8 mouse cellular contexts compared by ENCODE assay signal in the genomic region with DNA sequence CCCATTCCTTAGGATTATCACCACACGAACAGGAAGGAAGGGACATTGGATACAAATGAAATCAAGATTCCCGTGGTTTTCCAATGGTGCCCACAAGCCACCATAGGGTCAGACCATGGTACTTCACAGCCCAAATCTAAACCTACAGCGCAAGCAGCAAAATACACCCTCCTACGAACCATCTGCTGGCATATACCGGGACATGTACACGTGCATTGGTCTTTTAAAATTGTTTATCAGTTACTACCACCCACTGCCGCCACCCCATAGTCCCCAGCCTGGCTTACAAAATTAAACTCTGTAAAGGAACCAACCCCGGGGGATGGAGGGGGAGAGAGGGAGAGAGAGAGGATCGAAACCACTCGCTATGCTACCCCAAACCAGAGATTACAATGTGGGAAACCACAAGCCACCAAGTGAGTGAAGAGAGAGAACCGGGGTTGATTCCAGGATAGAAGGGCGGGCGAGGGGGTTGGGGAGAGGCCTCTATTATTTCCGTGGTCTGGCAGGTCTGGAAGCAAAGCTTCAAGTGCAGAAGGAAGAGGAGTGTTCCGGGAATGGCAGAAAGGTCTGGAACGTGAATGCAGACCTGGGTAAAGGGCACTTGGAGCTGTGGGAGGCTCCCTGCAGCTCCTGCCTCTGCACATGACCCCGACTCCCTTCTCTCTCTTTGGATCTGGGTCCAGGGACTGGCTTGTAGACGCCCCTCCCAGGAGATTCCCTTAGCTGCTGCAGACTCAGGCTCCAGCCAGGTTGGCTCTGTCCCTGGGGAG. TPM values are rescaled to one million over a fixed set of nuclear protein-coding genes. Genes with fewer than 3 reads are reported as not detected.
DNase-seq lines count a peak whose midpoint lies in the region; ATAC-seq and TF ChIP-seq lines count a peak whose summit lies in the region.

A gene (plus strand): TSS at position 439 of the 773 bp plus-strand sequence.

- peaks cover 16% of the 10 kb centered on the region for H3K4me1 ChIP-seq in cerebellum, adult 2 months (ENCODE audit: control insufficient read depth, insufficient read depth, low read length)
- H3K4me1 ChIP-seq in lung, embryonic 16.5 days (replicated peaks; ENCODE audit: control insufficient read depth, insufficient read depth, low read length): peaks cover 39% of the 10 kb centered on the region
- H3K4me1 ChIP-seq in intestine, embryonic 16.5 days (ENCODE audit: control insufficient read depth, insufficient read depth, low read length): peaks cover 18% of the 10 kb centered on the region
- H3K4me1 ChIP-seq in neural tube, embryonic 15.5 days: peaks cover 20% of the 10 kb centered on the region

- H3K36me3 ChIP-seq in lung, embryonic 16.5 days (ENCODE audit: control insufficient read depth, insufficient read depth, low read length): no peaks in the 10 kb centered on the region
- H3K36me3 ChIP-seq in intestine, embryonic 16.5 days (ENCODE audit: control insufficient read depth, insufficient read depth, low read length): no peaks in the 10 kb centered on the region
- no peaks in the 10 kb centered on the region for H3K36me3 ChIP-seq in neural tube, embryonic 15.5 days

- no peak for DNase-seq in cerebellum, adult 2 months
- no peak for DNase-seq in cerebellum, postnatal 4 days (ENCODE audit: low spot score in 2 of 2)
- no peak for DNase-seq in lung, postnatal 14 days
- no peak for DNase-seq in embryo, embryonic 9.5 days (ENCODE audit: extremely low spot score)
- DNase-seq in testis, postnatal 10 days (ENCODE audit: low spot score): no peak

- TF ChIP-seq POLR2A in cerebellum, adult 2 months (IDR thresholded peaks at IDR 0.05; ENCODE audit: borderline replicate concordance, insufficient read depth, low read length): no peak

- H3K4me2 ChIP-seq in lung, embryonic 16.5 days (ENCODE audit: low read depth, low read length): peak within 1 kb of the TSS; percentile 57
- H3K4me2 ChIP-seq in intestine, embryonic 16.5 days (ENCODE audit: low read depth, low read length): peak within 1 kb of the TSS; percentile 48
- H3K4me2 ChIP-seq in neural tube, embryonic 15.5 days: peak within 1 kb of the TSS; percentile 63

- no peak within 1 kb of the TSS for H3K27ac ChIP-seq in cerebellum, adult 2 months (ENCODE audit: insufficient read depth, low read length)
- H3K27ac ChIP-seq in lung, embryonic 16.5 days (ENCODE audit: low read length): peak within 1 kb of the TSS; percentile 15
- peak within 1 kb of the TSS; percentile 48 for H3K27ac ChIP-seq in intestine, embryonic 16.5 days (ENCODE audit: low read length)
- 0 out of 2 replicates have a peak within 1 kb of the TSS, but pooled peaks have one; percentile 20 for H3K27ac ChIP-seq in neural tube, embryonic 15.5 days (replicated peaks)

- WGBS in cerebellum, adult 2 months: 68% methylated on average over 18 of the region's 18 CpGs
- 30% methylated on average over 18 of the region's 18 CpGs for WGBS in lung, embryonic 16.5 days
- WGBS in intestine, embryonic 16.5 days: 46% methylated on average over 17 of the region's 18 CpGs
- 61% methylated on average over 18 of the region's 18 CpGs for WGBS in neural tube, embryonic 15.5 days

- peak within 1 kb of the TSS; percentile 11 for H3K4me3 ChIP-seq in cerebellum, adult 2 months (replicated peaks; ENCODE audit: insufficient read depth, low read depth, low read length)
- peak within 1 kb of the TSS; percentile 17 for H3K4me3 ChIP-seq in lung, embryonic 16.5 days (ENCODE audit: low read length)
- peak within 1 kb of the TSS; percentile 29 for H3K4me3 ChIP-seq in intestine, embryonic 16.5 days (ENCODE audit: low read length)
- peak within 1 kb of the TSS; percentile 32 for H3K4me3 ChIP-seq in neural tube, embryonic 15.5 days (replicated peaks)

- no peaks in the 10 kb centered on the region for H3K9me3 ChIP-seq in lung, embryonic 16.5 days (ENCODE audit: control insufficient read depth, low read length)
- no peaks in the 10 kb centered on the region for H3K9me3 ChIP-seq in intestine, embryonic 16.5 days (ENCODE audit: control insufficient read depth, low read length)
- no peaks in the 10 kb centered on the region for H3K9me3 ChIP-seq in neural tube, embryonic 15.5 days (replicated peaks)

- TF ChIP-seq CTCF in cerebellum, adult 2 months (IDR thresholded peaks at IDR 0.05; ENCODE audit: borderline replicate concordance, insufficient read depth, low read depth, low read length): no peak

- no peaks in the 10 kb centered on the region for H3K27me3 ChIP-seq in cerebellum, adult 2 months (ENCODE audit: control insufficient read depth, insufficient read depth, low read length)
- peaks cover 2% of the 10 kb centered on the region; the same call in 1 of the 2 replicates for H3K27me3 ChIP-seq in lung, embryonic 16.5 days (ENCODE audit: control insufficient read depth, insufficient read depth, low read depth, low read length)
- H3K27me3 ChIP-seq in intestine, embryonic 16.5 days (replicated peaks; ENCODE audit: control insufficient read depth, insufficient read depth, low read length): no peaks in the 10 kb centered on the region
- no peaks in the 10 kb centered on the region for H3K27me3 ChIP-seq in neural tube, embryonic 15.5 days (replicated peaks)

- peak; percentile 5; the same call in 1 of the 2 replicates for ATAC-seq in lung, embryonic 16.5 days (ENCODE audit: low read depth)
- peak; percentile 57 for ATAC-seq in intestine, embryonic 16.5 days
- ATAC-seq in neural tube, embryonic 15.5 days (ENCODE audit: low FRiP score): 0 out of 2 replicates have a peak, but pooled peaks have one; percentile 18

- H3K9ac ChIP-seq in lung, embryonic 16.5 days (ENCODE audit: low read length): peak within 1 kb of the TSS; percentile 54
- peak within 1 kb of the TSS; percentile 48 for H3K9ac ChIP-seq in intestine, embryonic 16.5 days (ENCODE audit: low read depth, low read length)
- peak within 1 kb of the TSS; percentile 40 for H3K9ac ChIP-seq in neural tube, embryonic 15.5 days (replicated peaks)

RNA-seq across cellular contexts. Expression of the gene that starts here (rescaled TPM):
- 0.22 and 0.33 TPM in 2 replicates for polyA plus RNA-seq in cerebellum, adult 2 months (2012; rRNA removed)
- polyA plus RNA-seq in lung, embryonic 16.5 days (2015; fragmentation: Nextera tagmentation; extraction: Ambion mirVana): 0.30 and 0.41 TPM in 2 replicates
- polyA plus RNA-seq in intestine, embryonic 16.5 days (2015; fragmentation: Nextera tagmentation; extraction: Ambion mirVana): 0.13 and 0.16 TPM in 2 replicates
- polyA plus RNA-seq in neural tube, embryonic 15.5 days (2015; fragmentation: Nextera tagmentation; extraction: Ambion mirVana): 0.42 and 0.60 TPM in 2 replicates

Comparison
In these comparisons a context has a peak if more than half of its experiments do, and no peak if none do; other contexts are left out.
1. Peak in ATAC-seq, H3K4me3 ChIP-seq, H3K27ac ChIP-seq, H3K9ac ChIP-seq and H3K4me2 ChIP-seq in lung, embryonic 16.5 days; RNA of the gene not detected or under 1 TPM.
2. Peak in ATAC-seq, H3K4me3 ChIP-seq, H3K27ac ChIP-seq, H3K9ac ChIP-seq and H3K4me2 ChIP-seq in intestine, embryonic 16.5 days; RNA of the gene not detected or under 1 TPM.
3. Peak in ATAC-seq, H3K4me3 ChIP-seq, H3K27ac ChIP-seq, H3K9ac ChIP-seq and H3K4me2 ChIP-seq in neural tube, embryonic 15.5 days; RNA of the gene not detected or under 1 TPM.
4. ATAC-seq: peak in every context shown above with its lines; median percentile 57 in intestine, embryonic 16.5 days; 18 in neural tube, embryonic 15.5 days; 5 in lung, embryonic 16.5 days.